Mouse (Mus musculus) neural tube, embryonic 12.5 days (tissue): ENCODE data around the gene Jmjd8. TPM values are rescaled to one million over a fixed set of nuclear protein-coding genes. Genes with fewer than 3 reads are reported as not detected.

Experiments
- ATAC-seq: fragments of 200-750 bp; cut with Nextera tagmentation; 2 replicates; pipeline ENCODE4 v1.8.0; 2017; ENCODE audit warnings: low read depth, mild to moderate bottlenecking, moderate TSS enrichment, moderate library complexity; ENCODE audit not compliant: low FRiP score
- H3K27ac ChIP-seq: fragments of 300-500 bp; sonication (generic); 2 replicates; pipeline ENCODE4 v1.5.1; 2016
- H3K27me3 ChIP-seq: fragments of 300-500 bp; sonication (generic); replicated peaks from 2 replicates; pipeline ENCODE4 v1.6.1; 2016; ENCODE audit warnings: mild to moderate bottlenecking
- H3K36me3 ChIP-seq: fragments of 300-500 bp; sonication (generic); 2 replicates; pipeline ENCODE4 v1.6.1; 2016; ENCODE audit warnings: mild to moderate bottlenecking
- H3K4me1 ChIP-seq: fragments of 300-500 bp; sonication (generic); 2 replicates; pipeline ENCODE4 v1.6.1; 2016
- H3K4me2 ChIP-seq: fragments of 300-500 bp; sonication (generic); replicated peaks from 2 replicates; pipeline ENCODE4 v1.6.1; 2016; ENCODE audit warnings: mild to moderate bottlenecking
- H3K4me3 ChIP-seq: fragments of 300-500 bp; sonication (generic); 2 replicates; pipeline ENCODE4 v1.5.1; 2016
- H3K9ac ChIP-seq: fragments of 300-500 bp; sonication (generic); 2 replicates; pipeline ENCODE4 v1.6.1; 2016; ENCODE audit warnings: mild to moderate bottlenecking
- H3K9me3 ChIP-seq: fragments of 300-500 bp; sonication (generic); 2 replicates; pipeline ENCODE4 v1.6.1; 2016; ENCODE audit warnings: mild to moderate bottlenecking
- WGBS: fragments of 180-500 bp; shearing (Covaris S2); methylation state at CpG from one replicate; pipeline ENCODE4 v1.1.7; 2016; 5-methylcytosine and 5-hydroxymethylcytosine counted together
- polyA plus RNA-seq: library from polyadenylated mRNA; unstranded; fragments of >200 nt; fragmentation: Nextera tagmentation; extraction: Ambion mirVana; gene quantifications from 2 replicates; pipeline ENCODE4 v1.2.1, GENCODE M21; 2016

Gene Jmjd8
- polyA plus RNA-seq, 1 experiment from 2014 or later = 72.6 TPM

- H3K9ac ChIP-seq = no peak overlapping the region
- 78% methylated on average over 4 of the region's 4 CpGs for WGBS
- peaks cover 36% of the 10 kb centered on the region for H3K4me1 ChIP-seq
These were observed 17.8 kb upstream of the Jmjd8 start for GRCm38 (mm10) chr17:25810890-25811289.

GRCm38 (mm10) chr17:25813471-25813870 lies 15.2 kb upstream of the Jmjd8 start:
- 1% methylated on average over 20 of the region's 20 CpGs for WGBS
- H3K4me3 ChIP-seq = no peak overlapping the region
- peaks cover 24% of the 10 kb centered on the region for H3K36me3 ChIP-seq
- H3K9me3 ChIP-seq = no peaks in the 10 kb centered on the region
- peaks cover 31% of the 10 kb centered on the region for H3K4me1 ChIP-seq
- ATAC-seq = no peak
- peaks cover 32% of the 10 kb centered on the region for H3K27me3 ChIP-seq
- peak overlapping the region; percentile 34 for H3K4me2 ChIP-seq
- no peak overlapping the region for H3K27ac ChIP-seq
- H3K9ac ChIP-seq = no peak overlapping the region; the same call in 1 of the 2 replicates

More at GRCm38 (mm10) chr17:25810890-25811289, 17.8 kb upstream of the Jmjd8 start:
- Histone ChIP-seq H3K4me2 (peak overlapping the region; percentile 86), H3K9me3 (no peaks in the 10 kb centered on the region), H3K27ac (no peak overlapping the region), H3K4me3 (no peak overlapping the region), H3K27me3 (peaks cover 12% of the 10 kb centered on the region), H3K36me3 (peaks cover 3% of the 10 kb centered on the region; the same call in 1 of the 2 replicates)
- no peak for ATAC-seq

- Histone ChIP-seq H3K9me3 (no peaks in the 10 kb centered on the region), H3K9ac (no peak overlapping the region), H3K4me3 (no peak overlapping the region), H3K27ac (no peak overlapping the region), H3K4me1 (peaks cover 13% of the 10 kb centered on the region), H3K4me2 (no peak overlapping the region), H3K27me3 (peaks cover 43% of the 10 kb centered on the region), H3K36me3 (peaks cover 28% of the 10 kb centered on the region)
- ATAC-seq = no peak
- WGBS = 90% methylated on average over 11 of the region's 11 CpGs
These were observed 11.0 kb upstream of the Jmjd8 start for GRCm38 (mm10) chr17:25817662-25818061.

GRCm38 (mm10) chr17:25818851-25819780 lies 9.6 kb upstream of the Jmjd8 start:
- peaks cover 43% of the 10 kb centered on the region for H3K27me3 ChIP-seq
- H3K27ac ChIP-seq = no peak overlapping the region
- H3K9me3 ChIP-seq = no peaks in the 10 kb centered on the region
- 7% methylated on average over 46 of the region's 46 CpGs for WGBS
- no peak for ATAC-seq
- H3K4me1 ChIP-seq = peaks cover 7% of the 10 kb centered on the region
- H3K4me3 ChIP-seq = 0 out of 2 replicates have a peak overlapping the region, but pooled peaks have one; percentile 11
- peaks cover 28% of the 10 kb centered on the region for H3K36me3 ChIP-seq
- H3K4me2 ChIP-seq = peak overlapping the region; percentile 32
- H3K9ac ChIP-seq = no peak overlapping the region

GRCm38 (mm10) chr17:25823452-25823851 lies 5.2 kb upstream of the Jmjd8 start, which contains the start of gene Wdr24:
TSS of gene Wdr24 (plus strand) at chr17:25823627.
- Histone ChIP-seq H3K27ac (no peak within 1 kb of the TSS), H3K9ac (peak within 1 kb of the TSS; percentile 73), H3K9me3 (no peaks in the 10 kb centered on the region), H3K4me2 (peak within 1 kb of the TSS; percentile 82), H3K4me1 (peaks cover 47% of the 10 kb centered on the region), H3K4me3 (peak within 1 kb of the TSS; percentile 53), H3K27me3 (peaks cover 23% of the 10 kb centered on the region), H3K36me3 (peaks cover 34% of the 10 kb centered on the region)
- under 1% methylated on average over 18 of the region's 18 CpGs for WGBS
- no peak for ATAC-seq

GRCm38 (mm10) chr17:25824362-25825142 lies 4.1 kb upstream of the Jmjd8 start:
- peak overlapping the region; percentile 73; the same call in 1 of the 2 replicates for H3K9ac ChIP-seq
- no peak overlapping the region for H3K27ac ChIP-seq
- H3K4me1 ChIP-seq = peaks cover 48% of the 10 kb centered on the region
- H3K9me3 ChIP-seq = no peaks in the 10 kb centered on the region
- peaks cover 12% of the 10 kb centered on the region for H3K27me3 ChIP-seq
- H3K4me2 ChIP-seq = peak overlapping the region; percentile 82
- no peak for ATAC-seq
- H3K4me3 ChIP-seq = peak overlapping the region; percentile 53; the same call in 1 of the 2 replicates
- H3K36me3 ChIP-seq = peaks cover 29% of the 10 kb centered on the region
- 76% methylated on average over 17 of the region's 17 CpGs for WGBS

GRCm38 (mm10) chr17:25825311-25825710 lies 3.4 kb upstream of the Jmjd8 start:
- Histone ChIP-seq H3K9me3 (no peaks in the 10 kb centered on the region), H3K27ac (no peak overlapping the region), H3K4me3 (no peak overlapping the region), H3K4me1 (peaks cover 55% of the 10 kb centered on the region), H3K4me2 (peak overlapping the region; percentile 82), H3K27me3 (peaks cover 5% of the 10 kb centered on the region), H3K36me3 (peaks cover 32% of the 10 kb centered on the region), H3K9ac (no peak overlapping the region)
- no peak for ATAC-seq
- WGBS = 89% methylated on average over 6 of the region's 6 CpGs

GRCm38 (mm10) chr17:25825984-25826570 lies 2.6 kb upstream of the Jmjd8 start:
- Histone ChIP-seq H3K36me3 (peaks cover 39% of the 10 kb centered on the region), H3K4me3 (no peak overlapping the region), H3K4me2 (0 out of 2 replicates have a peak overlapping the region, but pooled peaks have one; percentile 9), H3K4me1 (peaks cover 63% of the 10 kb centered on the region), H3K27ac (no peak overlapping the region), H3K27me3 (no peaks in the 10 kb centered on the region), H3K9me3 (no peaks in the 10 kb centered on the region), H3K9ac (no peak overlapping the region)
- 95% methylated on average over 27 of the region's 27 CpGs for WGBS
- ATAC-seq = no peak

- Histone ChIP-seq H3K9me3 (no peaks in the 10 kb centered on the region), H3K9ac (no peak overlapping the region), H3K4me1 (peaks cover 72% of the 10 kb centered on the region), H3K27ac (no peak overlapping the region), H3K4me3 (no peak overlapping the region), H3K4me2 (no peak overlapping the region), H3K36me3 (peaks cover 46% of the 10 kb centered on the region), H3K27me3 (no peaks in the 10 kb centered on the region)
- ATAC-seq = no peak
- 96% methylated on average over 13 of the region's 13 CpGs for WGBS
These were observed 1.7 kb upstream of the Jmjd8 start for GRCm38 (mm10) chr17:25827011-25827410.

- peaks cover 46% of the 10 kb centered on the region for H3K36me3 ChIP-seq
- no peak overlapping the region for H3K4me3 ChIP-seq
- WGBS = 91% methylated on average over 22 of the region's 22 CpGs
- no peak overlapping the region for H3K9ac ChIP-seq
- peaks cover 75% of the 10 kb centered on the region for H3K4me1 ChIP-seq
- H3K27me3 ChIP-seq = no peaks in the 10 kb centered on the region
- no peak overlapping the region for H3K27ac ChIP-seq
- H3K9me3 ChIP-seq = no peaks in the 10 kb centered on the region
- peak overlapping the region; percentile 95; the same call in 1 of the 2 replicates for H3K4me2 ChIP-seq
- ATAC-seq = no peak
These were observed 983 bp upstream of the Jmjd8 start for GRCm38 (mm10) chr17:25827546-25828222.

GRCm38 (mm10) chr17:25828223-25828594 lies 458 bp upstream of the Jmjd8 start:
- H3K4me1 ChIP-seq = peaks cover 75% of the 10 kb centered on the region
- H3K27me3 ChIP-seq = no peaks in the 10 kb centered on the region
- 84% methylated on average over 8 of the region's 8 CpGs for WGBS
- no peak overlapping the region for H3K27ac ChIP-seq
- peak overlapping the region; percentile 95 for H3K4me2 ChIP-seq
- ATAC-seq = no peak
- peak overlapping the region; percentile 56 for H3K4me3 ChIP-seq
- 0 out of 2 replicates have a peak overlapping the region, but pooled peaks have one; percentile 5 for H3K9ac ChIP-seq
- peaks cover 46% of the 10 kb centered on the region for H3K36me3 ChIP-seq
- no peaks in the 10 kb centered on the region for H3K9me3 ChIP-seq
